Mouse (Mus musculus) stomach, postnatal 0 days (tissue): ENCODE measurements around the gene Lrrc49.

Experiments
- CTCF ChIP-seq: IDR thresholded peaks from 2 replicates; pipeline ENCODE4 v1.5.1; 2016; ENCODE audit warnings: antibody characterized with exemption, low read depth, mild to moderate bottlenecking, moderate library complexity
- EP300 ChIP-seq: optimal IDR thresholded peaks from 2 replicates; pipeline ENCODE3; 2016; ENCODE audit warnings: antibody characterized with exemption

DNA sequence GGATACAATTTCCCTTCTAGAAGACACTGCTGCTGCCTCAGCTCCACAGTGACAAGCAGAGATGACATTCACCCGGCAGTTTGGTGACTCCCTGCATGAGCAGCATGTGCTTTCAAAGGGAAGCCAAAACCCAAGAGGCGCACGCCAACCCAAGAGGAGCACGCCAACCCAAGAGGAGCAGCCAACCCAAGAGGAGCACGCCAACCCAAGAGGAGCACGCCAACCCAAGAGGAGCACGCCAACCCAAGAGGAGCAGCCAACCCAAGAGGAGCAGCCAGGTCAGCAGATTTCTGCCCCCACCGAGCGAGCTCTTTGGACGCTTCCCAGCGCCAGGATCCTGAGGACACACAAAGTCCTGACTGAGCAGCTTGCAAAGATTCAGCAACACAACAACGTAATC lies 23.6 kb downstream of the Lrrc49 start:
- no peak for TF ChIP-seq CTCF
- TF ChIP-seq EP300: no peak
